Mouse (Mus musculus) CH12.LX (cell line): Measurements from ENCODE around the gene Noxo1. TPM values are rescaled to one million over a fixed set of nuclear protein-coding genes. Genes with fewer than 3 reads are reported as not detected.

Source experiments
- DNase-seq: peaks from one replicate; pipeline ENCODE4 v3.0.0-alpha.2; 2013; ENCODE audit errors: extremely low read depth
- H3K27ac ChIP-seq: 2 replicates; pipeline ENCODE4 v1.5.1; 2012; ENCODE audit warnings: low read depth, mild to moderate bottlenecking, control low read depth, moderate library complexity; ENCODE audit not compliant: insufficient read depth
- H3K27me3 ChIP-seq: replicated peaks from 2 replicates; pipeline ENCODE3; 2012; ENCODE audit warnings: inconsistent platforms
- H3K36me3 ChIP-seq, 2 experiments: replicated peaks in 1 of 2; 2 replicates each; pipeline versions ENCODE3 to v1.6.1; 2012; ENCODE audit warnings: inconsistent platforms in 1 of 2, low read length in 1 of 2, mild to moderate bottlenecking in 1 of 2, mixed read lengths in 1 of 2, moderate library complexity in 1 of 2; ENCODE audit not compliant: control insufficient read depth in 1 of 2, insufficient read depth in 1 of 2
- H3K4me1 ChIP-seq, 2 experiments: 2 replicates each; pipeline ENCODE4 v1.6.1; 2012; ENCODE audit warnings: inconsistent platforms in 1 of 2, moderate library complexity in 1 of 2; ENCODE audit not compliant: insufficient read depth in 2 of 2, control insufficient read depth in 1 of 2
- H3K4me2 ChIP-seq: 2 replicates; pipeline ENCODE4 v1.6.1; 2012; ENCODE audit warnings: low read depth, mild to moderate bottlenecking, control low read depth; ENCODE audit not compliant: poor library complexity, insufficient read depth, severe bottlenecking
- H3K4me3 ChIP-seq, 3 experiments: fragments of 150-350 bp in 1 of 3; sonication (generic) in 1 of 3; replicated peaks in 1 of 3; 2 replicates each; pipeline versions ENCODE3 to v1.5.1; 2011 to 2012; ENCODE audit warnings: low read depth in 2 of 3, low read length in 2 of 3, mild to moderate bottlenecking in 2 of 3, moderate library complexity in 2 of 3, control low read depth in 1 of 3, improper control_type of control experiment in 1 of 3, inconsistent platforms in 1 of 3, mixed read lengths in 1 of 3; ENCODE audit not compliant: poor library complexity in 1 of 3
- H3K79me2 ChIP-seq: replicated peaks from 2 replicates; pipeline ENCODE4 v1.6.1; 2012; ENCODE audit warnings: mild to moderate bottlenecking, moderate library complexity; ENCODE audit not compliant: control insufficient read depth, poor library complexity, insufficient read depth, severe bottlenecking; ENCODE audit errors: extremely low read depth
- H3K9ac ChIP-seq: 2 replicates; pipeline ENCODE4 v1.6.1; 2012; ENCODE audit warnings: low read depth, mild to moderate bottlenecking, control low read depth, moderate library complexity; ENCODE audit not compliant: insufficient read depth
- H3K9me3 ChIP-seq: replicated peaks from 2 replicates; pipeline ENCODE3; 2012; ENCODE audit warnings: low read length, inconsistent platforms, mixed read lengths
- BHLHE40 ChIP-seq: IDR thresholded peaks from 2 replicates; pipeline ENCODE4 v1.6.1; 2011; ENCODE audit warnings: mild to moderate bottlenecking, low read depth, low read length, improper control_type of control experiment
- CHD2 ChIP-seq: IDR thresholded peaks from 2 replicates; pipeline ENCODE4 v1.6.1; 2011; ENCODE audit warnings: low read length, improper control_type of control experiment
- CTCF ChIP-seq, 2 experiments: IDR thresholded peaks in 1 of 2; conservative IDR thresholded peaks in 1 of 2; 2 replicates each; pipeline ENCODE4 v1.5.1; 2011 to 2012; ENCODE audit warnings: low read depth in 2 of 2, low read length in 2 of 2, improper control_type of control experiment in 1 of 2, inconsistent platforms in 1 of 2, mild to moderate bottlenecking in 1 of 2, moderate library complexity in 1 of 2
- EP300 ChIP-seq: IDR thresholded peaks from 2 replicates; pipeline ENCODE4 v1.6.1; 2011; ENCODE audit warnings: low read length, improper control_type of control experiment
- ETS1 ChIP-seq: conservative IDR thresholded peaks from 2 replicates; pipeline ENCODE4 v1.6.1; 2012; ENCODE audit warnings: low read depth, mild to moderate bottlenecking, inconsistent platforms, low read length, improper control_type of control experiment, moderate library complexity
- GABPA ChIP-seq: IDR thresholded peaks from 2 replicates; pipeline ENCODE4 v1.6.1; 2012; ENCODE audit warnings: low read depth, low read length, improper control_type of control experiment, inconsistent platforms; ENCODE audit not compliant: insufficient replicate concordance
- HCFC1 ChIP-seq: IDR thresholded peaks from 2 replicates; pipeline ENCODE4 v1.6.1; 2012; ENCODE audit warnings: low read depth, mild to moderate bottlenecking, inconsistent platforms, low read length, improper control_type of control experiment
- KAT2A ChIP-seq: IDR thresholded peaks from 2 replicates; pipeline ENCODE4 v1.6.1; 2012; ENCODE audit warnings: low read length, improper control_type of control experiment, inconsistent platforms; ENCODE audit not compliant: insufficient replicate concordance
- MAFK ChIP-seq: IDR thresholded peaks from 2 replicates; pipeline ENCODE4 v1.6.1; 2011; ENCODE audit warnings: low read length, improper control_type of control experiment; ENCODE audit not compliant: insufficient replicate concordance
- MYC ChIP-seq: IDR thresholded peaks from 2 replicates; pipeline ENCODE4 v1.6.1; 2011; ENCODE audit warnings: low read depth, mild to moderate bottlenecking, improper control_type of control experiment, low read length
- NELFE ChIP-seq: IDR thresholded peaks from 2 replicates; pipeline ENCODE4 v1.6.1; 2011; ENCODE audit warnings: low read depth, low read length, improper control_type of control experiment
- PAX5 ChIP-seq: IDR thresholded peaks from 2 replicates; pipeline ENCODE4 v1.6.1; 2012; ENCODE audit warnings: low read length, inconsistent platforms, mixed read lengths
- POLR2A ChIP-seq: IDR thresholded peaks from 2 replicates; pipeline ENCODE4 v1.6.1; 2011; ENCODE audit warnings: low read depth, mild to moderate bottlenecking, improper control_type of control experiment, low read length
- RAD21 ChIP-seq: IDR thresholded peaks from 2 replicates; pipeline ENCODE4 v1.6.1; 2011; ENCODE audit warnings: low read depth, mild to moderate bottlenecking, low read length, improper control_type of control experiment, moderate library complexity
- SIN3A ChIP-seq: IDR thresholded peaks from 2 replicates; pipeline ENCODE4 v1.6.1; 2012; ENCODE audit warnings: low read length, improper control_type of control experiment, inconsistent platforms
- SMC3 ChIP-seq: IDR thresholded peaks from 2 replicates; pipeline ENCODE4 v1.6.1; 2011; ENCODE audit warnings: low read depth, low read length, improper control_type of control experiment
- TBP ChIP-seq: conservative IDR thresholded peaks from 2 replicates; pipeline ENCODE4 v1.6.1; 2011; ENCODE audit warnings: low read depth, low read length, improper control_type of control experiment
- TCF12 ChIP-seq: IDR thresholded peaks from 2 replicates; pipeline ENCODE4 v1.6.1; 2014; ENCODE audit warnings: low read depth, mild to moderate bottlenecking, inconsistent platforms, low read length, improper control_type of control experiment
- UBTF ChIP-seq: IDR thresholded peaks from 2 replicates; pipeline ENCODE4 v1.6.1; 2012; ENCODE audit warnings: low read depth, mild to moderate bottlenecking, inconsistent platforms, low read length, improper control_type of control experiment, moderate library complexity
- USF2 ChIP-seq: conservative IDR thresholded peaks from 2 replicates; pipeline ENCODE4 v1.6.1; 2011; ENCODE audit warnings: low read depth, low read length, improper control_type of control experiment
- ZMIZ1 ChIP-seq: IDR thresholded peaks from 2 replicates; pipeline ENCODE4 v1.6.1; 2012; ENCODE audit warnings: low read depth, mild to moderate bottlenecking, inconsistent platforms, low read length, improper control_type of control experiment
- ZNF384 ChIP-seq: IDR thresholded peaks from 2 replicates; pipeline ENCODE4 v1.6.1; 2012; ENCODE audit warnings: low read depth, low read length, improper control_type of control experiment, inconsistent platforms
- dilution Hi-C: fragments of 300-500 bp; cut with MboI; formaldehyde crosslinking; loops from 2 replicates; pipeline ENCODE4 v1.14.3; 2020; ENCODE audit warnings: low sequenced_read_pairs; ENCODE audit not compliant: extremely low pct_unique_long_range_greater_than_20kb, extremely low pct_ligation_motif_present
- in situ Hi-C: fragments of 300-500 bp; cut with MboI; formaldehyde crosslinking; loops from 3 replicates; pipeline ENCODE4 v1.14.3; 2019; ENCODE audit warnings: low sequenced_read_pairs, low pct_ligation_motif_present, low pct_unique_long_range_greater_than_20kb, mixed read lengths
- polyA plus RNA-seq: library from polyadenylated mRNA; unstranded; fragments of >175 nt; gene quantifications from 2 replicates; pipeline ENCODE4 v1.2.1, GENCODE M21; 2012; ENCODE audit warnings: low read depth; ENCODE audit not compliant: insufficient read length
- total RNA-seq, 2 experiments: library from RNA; depleted of rRNA; stranded (reverse); fragments of 300-350 nt in 1 of 2; fragments of >200 nt in 1 of 2; gene quantifications; 2 replicates each; pipeline ENCODE4 v1.2.3; 2012 to 2014

Noxo1 gene
- total and polyA plus RNA-seq, 3 experiments: 0.47 to 2.5 (median 0.89) TPM

DNA sequence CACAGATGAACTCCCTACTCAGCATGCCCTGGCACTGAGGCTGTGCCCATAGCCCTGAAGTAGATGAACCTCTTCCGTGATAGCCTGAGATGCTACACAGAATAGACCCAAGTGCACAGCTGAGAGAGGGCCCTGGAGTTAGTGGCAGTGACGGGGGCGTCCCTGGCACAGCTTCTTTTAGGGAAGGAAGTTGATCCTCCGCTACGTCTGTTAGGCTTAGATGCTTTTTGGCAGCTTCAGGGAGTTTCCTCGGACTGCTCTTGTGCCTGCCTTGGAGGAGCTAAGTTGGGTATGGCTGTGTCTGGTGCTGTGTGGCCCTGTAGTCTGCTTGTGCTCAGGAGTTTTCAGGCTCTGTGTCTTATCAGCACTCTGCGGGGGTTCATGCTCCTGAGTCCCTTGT, 21.8 kb upstream of the Noxo1 start (continued):
- TF ChIP-seq TBP: no peak
- TF ChIP-seq, all 38 proteins: peak for 0

DNA sequence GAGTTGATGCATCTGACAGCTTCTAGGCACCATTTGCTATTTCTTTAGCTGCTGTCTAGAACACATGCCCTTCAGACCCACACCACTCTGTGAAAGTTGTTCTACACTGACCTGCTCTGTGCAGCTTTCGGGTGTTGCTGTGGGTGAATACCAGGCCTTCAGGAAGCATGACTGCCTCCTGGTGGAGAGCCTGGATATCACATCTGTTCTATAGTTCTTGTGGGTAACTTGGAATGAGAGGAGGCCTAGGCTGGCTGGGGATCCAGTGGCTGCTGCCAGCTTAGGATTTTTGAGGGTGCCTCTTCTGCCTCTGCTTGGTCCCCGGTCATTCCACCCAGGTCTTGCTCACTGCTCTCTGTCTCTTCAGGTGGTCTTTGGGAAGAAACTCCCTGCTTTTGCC, 19.8 kb upstream of the Noxo1 start:
- DNase-seq: peak; percentile 81
- in situ Hi-C loops (no loop called here), dilution Hi-C loops (no loop called here)
- Histone ChIP-seq H3K79me2 (peaks cover 46% of the 10 kb centered on the region), H3K4me3 (no peak overlapping the region), H3K4me2 (no peak overlapping the region), H3K9ac (no peak overlapping the region), H3K27me3 (no peaks in the 10 kb centered on the region), H3K9me3 (no peaks in the 10 kb centered on the region), H3K27ac (no peak overlapping the region), H3K36me3 (peaks cover 57 to 75% of the 10 kb centered on the region in 2 experiments), H3K4me1 (peaks cover 4 to 47% of the 10 kb centered on the region in 2 experiments; a peak in 2 of 4 replicates)
- TF ChIP-seq TBP: no peak
- peak; percentile 51 for TF ChIP-seq RAD21
- no peak for TF ChIP-seq MYC
- TF ChIP-seq CTCF (conservative IDR thresholded peaks at IDR 0.05 in 1 of 2, IDR thresholded peaks at IDR 0.05 in 1 of 2; ENCODE audit: low read depth in 2 of 2, low read length in 2 of 2): peak; percentile 73 to 82
- TF ChIP-seq UBTF: no peak
- no peak for TF ChIP-seq KAT2A
- TF ChIP-seq SMC3: peak; percentile 71

DNA sequence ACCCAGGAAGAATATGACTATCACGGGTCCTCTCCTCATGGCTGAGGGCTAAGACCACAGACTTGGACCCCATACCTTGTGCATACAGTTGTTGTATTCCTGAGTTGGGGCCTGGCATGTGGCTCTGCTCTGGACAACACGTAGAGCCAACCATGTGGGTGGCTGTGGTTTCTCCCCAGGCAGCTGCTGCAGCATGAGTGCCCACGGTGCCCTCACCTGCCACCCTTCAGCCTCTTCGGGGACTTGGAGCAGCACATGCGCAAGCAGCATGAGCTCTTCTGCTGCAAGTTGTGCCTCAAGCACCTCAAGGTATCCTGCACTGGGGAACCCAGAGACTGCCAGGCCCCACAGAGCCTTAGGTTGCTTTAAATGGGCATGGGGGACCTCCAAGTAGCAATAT, 19.2 kb upstream of the Noxo1 start:
- dilution Hi-C loops: no loop called here
- in situ Hi-C loops: no loop called here
- Histone ChIP-seq H3K4me3 (no peak overlapping the region), H3K79me2 (peaks cover 39% of the 10 kb centered on the region), H3K9me3 (no peaks in the 10 kb centered on the region), H3K4me1 (peaks cover 0 to 40% of the 10 kb centered on the region in 2 experiments; a peak in 2 of 4 replicates), H3K4me2 (no peak overlapping the region), H3K27me3 (no peaks in the 10 kb centered on the region), H3K36me3 (peaks cover 61 to 82% of the 10 kb centered on the region in 2 experiments), H3K27ac (no peak overlapping the region)
- no peak for DNase-seq
- TF ChIP-seq BHLHE40 (no peak), ZMIZ1 (no peak), ZNF384 (no peak), SIN3A (no peak), HCFC1 (no peak), MYC (no peak), CHD2 (no peak), EP300 (no peak), MAFK (no peak), PAX5 (no peak), KAT2A (no peak), USF2 (no peak), GABPA (no peak), NELFE (no peak), ETS1 (no peak), POLR2A (no peak), TCF12 (no peak)
- TF ChIP-seq, all 38 proteins: peak for 0
- no peak overlapping the region for H3K9ac ChIP-seq
